Mouse (Mus musculus): ENCODE measurements around the gene Otop2. TPM values are rescaled to one million over a fixed set of nuclear protein-coding genes. Genes with fewer than 3 reads are reported as not detected.

Gene Otop2
- total and polyA plus RNA-seq, 2 experiments from 2014 or later: 0.13 TPM; not detected in 1

GRCm38 (mm10) chr11:115326730-115327129 is 19.8 kb downstream of the Otop2 start:
- H3K27ac ChIP-seq (ENCODE audit: low read depth, low read length): no peak overlapping the region
- 63% methylated on average over 7 of the region's 7 CpGs for WGBS
- no peaks in the 10 kb centered on the region for H3K36me3 ChIP-seq (ENCODE audit: insufficient read depth)
- no peaks in the 10 kb centered on the region for H3K9me3 ChIP-seq (ENCODE audit: low read length)
- peaks cover 28% of the 10 kb centered on the region for H3K27me3 ChIP-seq (ENCODE audit: insufficient read depth, low read length)
- H3K4me1 ChIP-seq (ENCODE audit: insufficient read depth): no peaks in the 10 kb centered on the region
- no peak overlapping the region for H3K4me3 ChIP-seq (ENCODE audit: low read depth, low read length)
- no peak for DNase-seq
- no peak overlapping the region for H3K9ac ChIP-seq
- ATAC-seq: no peak
- H3K4me2 ChIP-seq (ENCODE audit: low read depth): no peak overlapping the region
- TF ChIP-seq CTCF (IDR thresholded peaks at IDR 0.05; ENCODE audit: low read depth): no peak

DNA sequence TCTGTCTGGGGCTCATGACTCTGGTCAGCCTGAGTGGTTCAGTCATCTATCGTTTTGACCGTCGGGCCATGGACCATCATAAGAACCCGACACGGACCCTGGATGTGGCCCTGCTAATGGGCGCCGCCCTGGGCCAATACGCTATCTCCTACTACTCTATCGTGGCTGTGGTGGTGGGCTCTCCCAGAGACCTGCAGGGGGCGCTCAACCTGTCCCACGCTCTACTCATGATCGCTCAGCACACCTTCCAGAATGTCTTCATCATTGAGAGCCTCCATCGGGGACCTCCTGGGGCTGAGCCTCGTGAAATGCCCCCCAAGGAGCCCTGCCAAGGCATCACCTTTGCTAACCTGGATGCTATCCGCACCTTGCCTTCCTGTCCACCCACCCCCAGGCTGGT is 22.4 kb downstream of the Otop2 start:
- 0 out of 2 replicates have a peak, but pooled peaks cover under 1% of the 10 kb centered on the region for H3K4me1 ChIP-seq (ENCODE audit: insufficient read depth)
- no peaks in the 10 kb centered on the region for H3K9me3 ChIP-seq (ENCODE audit: low read length)
- ATAC-seq: no peak
- H3K36me3 ChIP-seq (ENCODE audit: insufficient read depth): no peaks in the 10 kb centered on the region
- H3K4me2 ChIP-seq (ENCODE audit: low read depth): no peak overlapping the region
- H3K27me3 ChIP-seq (ENCODE audit: insufficient read depth, low read length): peaks cover 2% of the 10 kb centered on the region; the same call in 1 of the 2 replicates
- H3K9ac ChIP-seq: no peak overlapping the region
- 74% methylated on average over 15 of the region's 15 CpGs for WGBS
- no peak for TF ChIP-seq CTCF (IDR thresholded peaks at IDR 0.05; ENCODE audit: low read depth)
- no peak overlapping the region for H3K4me3 ChIP-seq (ENCODE audit: low read depth, low read length)
- no peak for DNase-seq
- no peak overlapping the region for H3K27ac ChIP-seq (ENCODE audit: low read depth, low read length)

GRCm38 (mm10) chr11:115334531-115334930 is 27.6 kb downstream of the Otop2 start, which contains the start of gene Otop3:
TSS of gene Otop3 (plus strand) at chr11:115334731.
- no peak for TF ChIP-seq CTCF (IDR thresholded peaks at IDR 0.05; ENCODE audit: low read depth)
- ATAC-seq: no peak

GRCm38 (mm10) chr11:115335223-115335622 is 28.3 kb downstream of the Otop2 start:
- Histone ChIP-seq H3K9me3 (ENCODE audit: low read length) (no peaks in the 10 kb centered on the region), H3K4me3 (ENCODE audit: low read depth, low read length) (no peak overlapping the region), H3K27ac (ENCODE audit: low read depth, low read length) (no peak overlapping the region), H3K9ac (no peak overlapping the region), H3K36me3 (ENCODE audit: insufficient read depth) (no peaks in the 10 kb centered on the region), H3K4me1 (ENCODE audit: insufficient read depth) (0 out of 2 replicates have a peak, but pooled peaks cover 3% of the 10 kb centered on the region), H3K27me3 (ENCODE audit: insufficient read depth, low read length) (peaks cover 19% of the 10 kb centered on the region), H3K4me2 (ENCODE audit: low read depth) (peak overlapping the region; percentile 55; the same call in 1 of the 2 replicates)
- WGBS: 42% methylated on average over 12 of the region's 12 CpGs
- no peak for DNase-seq
- ATAC-seq: no peak
- no peak for TF ChIP-seq CTCF (IDR thresholded peaks at IDR 0.05; ENCODE audit: low read depth)

More at GRCm38 (mm10) chr11:115334531-115334930, 27.6 kb downstream of the Otop2 start, which contains the start of gene Otop3:
- no peak for DNase-seq
- 2% methylated on average over 29 of the region's 29 CpGs for WGBS
- Histone ChIP-seq H3K4me3 (ENCODE audit: low read depth, low read length) (peak within 1 kb of the TSS; percentile 24), H3K36me3 (ENCODE audit: insufficient read depth) (no peaks in the 10 kb centered on the region), H3K27me3 (ENCODE audit: insufficient read depth, low read length) (peaks cover 19% of the 10 kb centered on the region), H3K9ac (peak within 1 kb of the TSS; percentile 26; the same call in 1 of the 2 replicates), H3K4me1 (ENCODE audit: insufficient read depth) (0 out of 2 replicates have a peak, but pooled peaks cover 3% of the 10 kb centered on the region), H3K9me3 (ENCODE audit: low read length) (no peaks in the 10 kb centered on the region), H3K4me2 (ENCODE audit: low read depth) (peak within 1 kb of the TSS; percentile 55), H3K27ac (ENCODE audit: low read depth, low read length) (no peak within 1 kb of the TSS)

DNA sequence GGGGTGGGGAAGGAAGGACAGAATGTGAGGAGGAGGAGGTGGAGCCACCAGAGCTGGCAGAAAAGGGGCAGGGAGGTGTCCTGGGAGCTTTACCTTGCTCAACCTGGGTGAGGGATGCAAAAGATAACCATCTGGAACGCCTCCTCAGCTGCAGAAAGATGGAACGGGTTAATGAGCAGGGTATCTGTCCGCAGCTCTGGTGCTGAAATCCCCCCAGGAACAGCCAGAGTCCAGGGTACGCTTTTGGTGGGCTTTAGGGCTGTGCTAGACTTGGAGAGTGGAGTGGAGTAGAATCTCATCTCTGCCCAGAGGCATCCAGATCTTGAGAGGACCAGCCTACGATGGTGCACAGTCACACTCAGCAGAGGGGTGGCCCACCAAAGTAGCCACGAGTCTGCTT is 29.2 kb downstream of the Otop2 start:
- Histone ChIP-seq H3K4me3 (ENCODE audit: low read depth, low read length) (no peak overlapping the region), H3K27me3 (ENCODE audit: insufficient read depth, low read length) (peaks cover 19% of the 10 kb centered on the region), H3K9ac (no peak overlapping the region), H3K4me1 (ENCODE audit: insufficient read depth) (0 out of 2 replicates have a peak, but pooled peaks cover 3% of the 10 kb centered on the region), H3K36me3 (ENCODE audit: insufficient read depth) (no peaks in the 10 kb centered on the region), H3K27ac (ENCODE audit: low read depth, low read length) (no peak overlapping the region), H3K9me3 (ENCODE audit: low read length) (no peaks in the 10 kb centered on the region), H3K4me2 (ENCODE audit: low read depth) (no peak overlapping the region)
- WGBS: 22% methylated on average over 6 of the region's 6 CpGs
- DNase-seq: no peak
- ATAC-seq: no peak
- TF ChIP-seq CTCF (IDR thresholded peaks at IDR 0.05; ENCODE audit: low read depth): no peak

DNA sequence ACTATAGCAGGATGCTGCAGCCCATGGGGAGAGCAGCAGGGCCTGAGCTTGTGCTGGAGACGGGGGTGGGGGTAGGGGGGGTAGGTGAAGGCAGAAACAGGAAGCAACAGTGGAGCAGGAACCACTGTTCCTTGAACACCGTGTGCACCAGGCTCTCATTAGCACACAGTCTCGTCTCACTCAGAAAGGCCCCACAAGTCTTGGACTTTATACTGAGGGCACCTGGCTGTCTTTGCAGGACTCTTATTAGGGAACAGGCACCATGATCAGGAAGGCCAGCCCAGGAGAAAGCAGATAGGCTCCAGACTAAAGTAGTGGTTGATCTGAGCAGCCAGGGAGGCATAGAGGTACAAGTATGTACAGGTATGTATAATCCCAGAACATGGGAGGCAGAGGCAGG is 30.4 kb downstream of the Otop2 start:
- DNase-seq: no peak
- H3K4me1 ChIP-seq (ENCODE audit: insufficient read depth): 0 out of 2 replicates have a peak, but pooled peaks cover 3% of the 10 kb centered on the region
- TF ChIP-seq CTCF (IDR thresholded peaks at IDR 0.05; ENCODE audit: low read depth): no peak

GRCm38 (mm10) chr11:115337826-115338225 is 30.9 kb downstream of the Otop2 start:
- no peak for TF ChIP-seq CTCF (IDR thresholded peaks at IDR 0.05; ENCODE audit: low read depth)
- Histone ChIP-seq H3K9me3 (ENCODE audit: low read length) (no peaks in the 10 kb centered on the region), H3K27ac (ENCODE audit: low read depth, low read length) (no peak overlapping the region), H3K4me3 (ENCODE audit: low read depth, low read length) (no peak overlapping the region), H3K36me3 (ENCODE audit: insufficient read depth) (no peaks in the 10 kb centered on the region), H3K4me1 (ENCODE audit: insufficient read depth) (0 out of 2 replicates have a peak, but pooled peaks cover 3% of the 10 kb centered on the region), H3K4me2 (ENCODE audit: low read depth) (no peak overlapping the region), H3K9ac (no peak overlapping the region), H3K27me3 (ENCODE audit: insufficient read depth, low read length) (peaks cover 19% of the 10 kb centered on the region)
- WGBS: 77% methylated on average over 1 of the region's 1 CpGs
- DNase-seq (no peak), ATAC-seq (no peak)

More for the DNA sequence above, 30.4 kb downstream of the Otop2 start:
- H3K9me3 ChIP-seq (ENCODE audit: low read length): no peaks in the 10 kb centered on the region
- no peak overlapping the region for H3K4me2 ChIP-seq (ENCODE audit: low read depth)
- H3K36me3 ChIP-seq (ENCODE audit: insufficient read depth): no peaks in the 10 kb centered on the region
- H3K4me3 ChIP-seq (ENCODE audit: low read depth, low read length): no peak overlapping the region
- no peak overlapping the region for H3K27ac ChIP-seq (ENCODE audit: low read depth, low read length)
- no peak overlapping the region for H3K9ac ChIP-seq
- WGBS: 61% methylated on average over 3 of the region's 3 CpGs
- H3K27me3 ChIP-seq (ENCODE audit: insufficient read depth, low read length): peaks cover 19% of the 10 kb centered on the region
- ATAC-seq: no peak
